Mouse (Mus musculus) liver, adult 2 months (tissue): ENCODE measurements at regions not wholly inside any gene's neighbourhood (a gene's known extent, or its start where the extent isn't known, plus 50 kb on each side); places are given as distances from the start of the nearest gene placed in this dataset.
A peak's percentile ranks its signal among the peaks of the same experiment; 100 is the strongest.

ENCODE experiments used
- DNase-seq: peaks from one replicate; pipeline ENCODE4 v3.0.0-alpha.2; 2011; ENCODE audit warnings: low read depth, low spot score; ENCODE audit errors: extremely low read depth
- H3K27ac ChIP-seq: fragments of 200-500 bp; replicated peaks from 2 replicates; pipeline ENCODE4 v1.5.1; 2012; ENCODE audit warnings: low read depth, mild to moderate bottlenecking, control low read depth, inconsistent platforms, low read length; ENCODE audit not compliant: insufficient read depth
- H3K27me3 ChIP-seq: fragments of 200-500 bp; 2 replicates; pipeline ENCODE4 v1.6.1; 2012; ENCODE audit warnings: mild to moderate bottlenecking, moderate library complexity, low read length, inconsistent platforms; ENCODE audit not compliant: control insufficient read depth, insufficient read depth
- H3K36me3 ChIP-seq: fragments of 200-500 bp; 2 replicates; pipeline ENCODE4 v1.6.1; 2012; ENCODE audit warnings: low read length, inconsistent platforms; ENCODE audit not compliant: control insufficient read depth, insufficient read depth
- H3K4me1 ChIP-seq: fragments of 200-500 bp; 2 replicates; pipeline ENCODE4 v1.6.1; 2011; ENCODE audit warnings: low read length; ENCODE audit not compliant: control insufficient read depth, insufficient read depth
- H3K4me3 ChIP-seq: fragments of 200-500 bp; 2 replicates; pipeline ENCODE4 v1.5.1; 2011; ENCODE audit warnings: low read depth, mild to moderate bottlenecking, control low read depth, low read length, moderate library complexity; ENCODE audit not compliant: insufficient read depth
- H3K79me2 ChIP-seq: fragments of 200-500 bp; 2 replicates; pipeline ENCODE4 v1.6.1; 2012; ENCODE audit warnings: inconsistent platforms, mild to moderate bottlenecking, low read length, moderate library complexity; ENCODE audit not compliant: control insufficient read depth, insufficient read depth
- H3K9ac ChIP-seq: fragments of 200-500 bp; 2 replicates; pipeline ENCODE4 v1.6.1; 2012; ENCODE audit warnings: low read depth, mild to moderate bottlenecking, control low read depth, inconsistent platforms, low read length
- CTCF ChIP-seq: fragments of 200-500 bp; IDR thresholded peaks from 2 replicates; pipeline ENCODE4 v1.5.1; 2011; ENCODE audit warnings: low read depth, low read length, control low read depth
- POLR2A ChIP-seq: fragments of 200-500 bp; IDR thresholded peaks from 2 replicates; pipeline ENCODE4 v1.6.1; 2011; ENCODE audit warnings: low read length, control low read depth; ENCODE audit not compliant: insufficient read depth; ENCODE audit errors: extremely low read depth
- WGBS: fragments of 180-500 bp; shearing (Covaris S2); methylation state at CpG from one replicate; pipeline ENCODE4 v1.1.7; 2018; 5-methylcytosine and 5-hydroxymethylcytosine counted together

- no peak overlapping the region for H3K27ac ChIP-seq
- no peak for TF ChIP-seq POLR2A
- TF ChIP-seq CTCF, result no peak
- no peaks in the 10 kb centered on the region for H3K36me3 ChIP-seq
- no peaks in the 10 kb centered on the region for H3K4me1 ChIP-seq
- WGBS, result 61% methylated on average over 5 of the region's 5 CpGs
- no peaks in the 10 kb centered on the region for H3K27me3 ChIP-seq
- no peak overlapping the region for H3K9ac ChIP-seq
- H3K79me2 ChIP-seq, result no peaks in the 10 kb centered on the region
- no peak for DNase-seq
- no peak overlapping the region for H3K4me3 ChIP-seq
Measured at GRCm38 (mm10) chr11:22661072-22661471, 149.2 kb downstream of the Tmem17 start.

- Histone ChIP-seq H3K27me3 (no peaks in the 10 kb centered on the region), H3K79me2 (no peaks in the 10 kb centered on the region), H3K9ac (no peak overlapping the region), H3K36me3 (no peaks in the 10 kb centered on the region), H3K27ac (no peak overlapping the region), H3K4me3 (no peak overlapping the region), H3K4me1 (no peaks in the 10 kb centered on the region)
- no peak for DNase-seq
- no peak for TF ChIP-seq POLR2A
- no peak for TF ChIP-seq CTCF
- WGBS, result 66% methylated on average over 12 of the region's 12 CpGs
Measured at GRCm38 (mm10) chr11:22661713-22662551, 150.0 kb downstream of the Tmem17 start.

- no peaks in the 10 kb centered on the region for H3K4me1 ChIP-seq
- 37% methylated on average over 4 of the region's 4 CpGs for WGBS
- H3K27ac ChIP-seq, result no peak overlapping the region
- DNase-seq, result peak; percentile 16
- H3K9ac ChIP-seq, result no peak overlapping the region
- no peaks in the 10 kb centered on the region for H3K27me3 ChIP-seq
- H3K4me3 ChIP-seq, result no peak overlapping the region
- no peak for TF ChIP-seq CTCF
- no peaks in the 10 kb centered on the region for H3K79me2 ChIP-seq
- no peaks in the 10 kb centered on the region for H3K36me3 ChIP-seq
Measured at GRCm38 (mm10) chr11:22665978-22666377, 154.1 kb downstream of the Tmem17 start.

GRCm38 (mm10) chr11:22666378-22666777 lies 154.5 kb downstream of the Tmem17 start:
- TF ChIP-seq CTCF, result no peak
- no peak for TF ChIP-seq POLR2A
- no peaks in the 10 kb centered on the region for H3K4me1 ChIP-seq
- no peak for DNase-seq
- H3K27ac ChIP-seq, result no peak overlapping the region
- no peak overlapping the region for H3K4me3 ChIP-seq
- H3K79me2 ChIP-seq, result no peaks in the 10 kb centered on the region
- WGBS, result 74% methylated on average over 5 of the region's 5 CpGs
- H3K27me3 ChIP-seq, result no peaks in the 10 kb centered on the region
- no peak overlapping the region for H3K9ac ChIP-seq
- H3K36me3 ChIP-seq, result no peaks in the 10 kb centered on the region

GRCm38 (mm10) chr11:22668220-22668619 lies 156.3 kb downstream of the Tmem17 start:
- 5% methylated on average over 2 of the region's 2 CpGs for WGBS
- H3K79me2 ChIP-seq, result no peaks in the 10 kb centered on the region
- no peaks in the 10 kb centered on the region for H3K27me3 ChIP-seq
- H3K4me1 ChIP-seq, result no peaks in the 10 kb centered on the region
- H3K27ac ChIP-seq, result no peak overlapping the region
- H3K9ac ChIP-seq, result no peak overlapping the region
- TF ChIP-seq POLR2A, result no peak
- DNase-seq, result no peak
- H3K36me3 ChIP-seq, result no peaks in the 10 kb centered on the region
- H3K4me3 ChIP-seq, result no peak overlapping the region

GRCm38 (mm10) chr11:22669267-22669666 lies 157.4 kb downstream of the Tmem17 start:
- no peaks in the 10 kb centered on the region for H3K79me2 ChIP-seq
- H3K4me3 ChIP-seq, result no peak overlapping the region
- no peaks in the 10 kb centered on the region for H3K36me3 ChIP-seq
- no peaks in the 10 kb centered on the region for H3K27me3 ChIP-seq
- WGBS, result 92% methylated on average over 4 of the region's 4 CpGs
- TF ChIP-seq POLR2A, result no peak
- TF ChIP-seq CTCF, result no peak
- H3K4me1 ChIP-seq, result no peaks in the 10 kb centered on the region
- no peak overlapping the region for H3K27ac ChIP-seq
- no peak for DNase-seq
- no peak overlapping the region for H3K9ac ChIP-seq
